Mouse (Mus musculus): ENCODE results near the gene Rab43. TPM values are rescaled to one million over a fixed set of nuclear protein-coding genes. Genes with fewer than 3 reads are reported as not detected.

Gene Rab43
- polyA plus RNA-seq, 1 experiment from 2014 or later, result 5.0 TPM

- WGBS, result 86% methylated on average over 2 of the region's 2 CpGs
- ATAC-seq (ENCODE audit: low FRiP score), result no peak
Measured at GRCm38 (mm10) chr6:87806028-87806427, 5.9 kb downstream of the Rab43 start.

GRCm38 (mm10) chr6:87805448-87805847 is 6.5 kb downstream of the Rab43 start:
- DNase-seq (ENCODE audit: low spot score) (no peak), ATAC-seq (ENCODE audit: low FRiP score) (no peak)
- 83% methylated on average over 7 of the region's 7 CpGs for WGBS
- no peak overlapping the region for H3K9ac ChIP-seq (ENCODE audit: low read depth, low read length)
- no peak overlapping the region for H3K27ac ChIP-seq (ENCODE audit: low read depth, low read length)
- H3K9me3 ChIP-seq (ENCODE audit: control insufficient read depth, low read length), result no peaks in the 10 kb centered on the region
- no peaks in the 10 kb centered on the region for H3K36me3 ChIP-seq (ENCODE audit: control insufficient read depth, insufficient read depth, low read length)
- H3K4me3 ChIP-seq (ENCODE audit: low read depth, low read length), result no peak overlapping the region
- H3K4me1 ChIP-seq (replicated peaks; ENCODE audit: control insufficient read depth, insufficient read depth, low read length), result no peaks in the 10 kb centered on the region
- H3K27me3 ChIP-seq (ENCODE audit: control insufficient read depth, insufficient read depth, low read length), result 0 out of 2 replicates have a peak, but pooled peaks cover 2% of the 10 kb centered on the region
- no peak overlapping the region for H3K4me2 ChIP-seq (replicated peaks; ENCODE audit: low read depth, low read length)

More at GRCm38 (mm10) chr6:87806028-87806427, 5.9 kb downstream of the Rab43 start:
- Histone ChIP-seq H3K27ac (ENCODE audit: low read depth, low read length) (no peak overlapping the region), H3K4me1 (replicated peaks; ENCODE audit: control insufficient read depth, insufficient read depth, low read length) (no peaks in the 10 kb centered on the region), H3K9ac (ENCODE audit: low read depth, low read length) (no peak overlapping the region), H3K4me3 (ENCODE audit: low read depth, low read length) (no peak overlapping the region), H3K9me3 (ENCODE audit: control insufficient read depth, low read length) (no peaks in the 10 kb centered on the region), H3K36me3 (ENCODE audit: control insufficient read depth, insufficient read depth, low read length) (no peaks in the 10 kb centered on the region), H3K4me2 (replicated peaks; ENCODE audit: low read depth, low read length) (no peak overlapping the region), H3K27me3 (ENCODE audit: control insufficient read depth, insufficient read depth, low read length) (0 out of 2 replicates have a peak, but pooled peaks cover 2% of the 10 kb centered on the region)
- no peak for DNase-seq (ENCODE audit: low spot score)

- ATAC-seq (ENCODE audit: low FRiP score) (no peak), DNase-seq (ENCODE audit: low spot score) (no peak)
- Histone ChIP-seq H3K9ac (ENCODE audit: low read depth, low read length) (no peak overlapping the region), H3K27me3 (ENCODE audit: control insufficient read depth, insufficient read depth, low read length) (0 out of 2 replicates have a peak, but pooled peaks cover 2% of the 10 kb centered on the region), H3K4me2 (replicated peaks; ENCODE audit: low read depth, low read length) (no peak overlapping the region), H3K36me3 (ENCODE audit: control insufficient read depth, insufficient read depth, low read length) (no peaks in the 10 kb centered on the region), H3K4me3 (ENCODE audit: low read depth, low read length) (no peak overlapping the region), H3K9me3 (ENCODE audit: control insufficient read depth, low read length) (no peaks in the 10 kb centered on the region), H3K4me1 (replicated peaks; ENCODE audit: control insufficient read depth, insufficient read depth, low read length) (no peaks in the 10 kb centered on the region), H3K27ac (ENCODE audit: low read depth, low read length) (no peak overlapping the region)
- 91% methylated on average over 7 of the region's 7 CpGs for WGBS
Measured at GRCm38 (mm10) chr6:87804886-87805285, 7.1 kb downstream of the Rab43 start.

- H3K27ac ChIP-seq (ENCODE audit: low read depth, low read length), result no peak overlapping the region
- no peaks in the 10 kb centered on the region for H3K4me1 ChIP-seq (replicated peaks; ENCODE audit: control insufficient read depth, insufficient read depth, low read length)
- no peak for ATAC-seq (ENCODE audit: low FRiP score)
- no peak overlapping the region for H3K4me2 ChIP-seq (replicated peaks; ENCODE audit: low read depth, low read length)
- no peak overlapping the region for H3K4me3 ChIP-seq (ENCODE audit: low read depth, low read length)
- DNase-seq (ENCODE audit: low spot score), result no peak
- H3K9me3 ChIP-seq (ENCODE audit: control insufficient read depth, low read length), result no peaks in the 10 kb centered on the region
- 84% methylated on average over 1 of the region's 1 CpGs for WGBS
- no peaks in the 10 kb centered on the region for H3K36me3 ChIP-seq (ENCODE audit: control insufficient read depth, insufficient read depth, low read length)
- no peak overlapping the region for H3K9ac ChIP-seq (ENCODE audit: low read depth, low read length)
- no peaks in the 10 kb centered on the region for H3K27me3 ChIP-seq (ENCODE audit: control insufficient read depth, insufficient read depth, low read length)
Measured at GRCm38 (mm10) chr6:87804036-87804435, 7.9 kb downstream of the Rab43 start.

GRCm38 (mm10) chr6:87802462-87802861 is 9.5 kb downstream of the Rab43 start:
- H3K4me3 ChIP-seq (ENCODE audit: low read depth, low read length), result no peak overlapping the region
- ATAC-seq (ENCODE audit: low FRiP score) (no peak), DNase-seq (ENCODE audit: low spot score) (no peak)
- H3K9ac ChIP-seq (ENCODE audit: low read depth, low read length), result no peak overlapping the region
- H3K27me3 ChIP-seq (ENCODE audit: control insufficient read depth, insufficient read depth, low read length), result no peaks in the 10 kb centered on the region
- no peak overlapping the region for H3K4me2 ChIP-seq (replicated peaks; ENCODE audit: low read depth, low read length)
- no peak overlapping the region for H3K27ac ChIP-seq (ENCODE audit: low read depth, low read length)
- H3K4me1 ChIP-seq (replicated peaks; ENCODE audit: control insufficient read depth, insufficient read depth, low read length), result no peaks in the 10 kb centered on the region
- H3K9me3 ChIP-seq (ENCODE audit: control insufficient read depth, low read length), result no peaks in the 10 kb centered on the region
- no peaks in the 10 kb centered on the region for H3K36me3 ChIP-seq (ENCODE audit: control insufficient read depth, insufficient read depth, low read length)
- WGBS, result 88% methylated on average over 7 of the region's 7 CpGs

GRCm38 (mm10) chr6:87799576-87799975 is 12.4 kb downstream of the Rab43 start:
- H3K9me3 ChIP-seq (ENCODE audit: control insufficient read depth, low read length), result no peaks in the 10 kb centered on the region
- H3K36me3 ChIP-seq (ENCODE audit: control insufficient read depth, insufficient read depth, low read length), result no peaks in the 10 kb centered on the region
- no peak overlapping the region for H3K9ac ChIP-seq (ENCODE audit: low read depth, low read length)
- H3K4me2 ChIP-seq (replicated peaks; ENCODE audit: low read depth, low read length), result no peak overlapping the region
- no peaks in the 10 kb centered on the region for H3K4me1 ChIP-seq (replicated peaks; ENCODE audit: control insufficient read depth, insufficient read depth, low read length)
- H3K4me3 ChIP-seq (ENCODE audit: low read depth, low read length), result no peak overlapping the region
- DNase-seq (ENCODE audit: low spot score), result no peak
- ATAC-seq (ENCODE audit: low FRiP score), result no peak
- no peak overlapping the region for H3K27ac ChIP-seq (ENCODE audit: low read depth, low read length)
- 90% methylated on average over 6 of the region's 6 CpGs for WGBS
- no peaks in the 10 kb centered on the region for H3K27me3 ChIP-seq (ENCODE audit: control insufficient read depth, insufficient read depth, low read length)

GRCm38 (mm10) chr6:87797321-87797720 is 14.6 kb downstream of the Rab43 start:
- Histone ChIP-seq H3K27me3 (ENCODE audit: control insufficient read depth, insufficient read depth, low read length) (no peaks in the 10 kb centered on the region), H3K9ac (ENCODE audit: low read depth, low read length) (no peak overlapping the region), H3K4me1 (replicated peaks; ENCODE audit: control insufficient read depth, insufficient read depth, low read length) (no peaks in the 10 kb centered on the region), H3K4me2 (replicated peaks; ENCODE audit: low read depth, low read length) (no peak overlapping the region), H3K27ac (ENCODE audit: low read depth, low read length) (no peak overlapping the region), H3K36me3 (ENCODE audit: control insufficient read depth, insufficient read depth, low read length) (no peaks in the 10 kb centered on the region), H3K9me3 (ENCODE audit: control insufficient read depth, low read length) (no peaks in the 10 kb centered on the region), H3K4me3 (ENCODE audit: low read depth, low read length) (no peak overlapping the region)
- DNase-seq (ENCODE audit: low spot score), result no peak
- no peak for ATAC-seq (ENCODE audit: low FRiP score)
- 39% methylated on average over 2 of the region's 2 CpGs for WGBS

GRCm38 (mm10) chr6:87796251-87796880 is 15.6 kb downstream of the Rab43 start:
- Histone ChIP-seq H3K9ac (ENCODE audit: low read depth, low read length) (no peak overlapping the region), H3K9me3 (ENCODE audit: control insufficient read depth, low read length) (no peaks in the 10 kb centered on the region), H3K36me3 (ENCODE audit: control insufficient read depth, insufficient read depth, low read length) (no peaks in the 10 kb centered on the region), H3K27me3 (ENCODE audit: control insufficient read depth, insufficient read depth, low read length) (no peaks in the 10 kb centered on the region), H3K4me1 (replicated peaks; ENCODE audit: control insufficient read depth, insufficient read depth, low read length) (no peaks in the 10 kb centered on the region), H3K4me2 (replicated peaks; ENCODE audit: low read depth, low read length) (no peak overlapping the region), H3K4me3 (ENCODE audit: low read depth, low read length) (no peak overlapping the region), H3K27ac (ENCODE audit: low read depth, low read length) (no peak overlapping the region)
- DNase-seq (ENCODE audit: low spot score) (no peak), ATAC-seq (ENCODE audit: low FRiP score) (no peak)
- WGBS, result 88% methylated on average over 6 of the region's 6 CpGs

GRCm38 (mm10) chr6:87795385-87796150 is 16.4 kb downstream of the Rab43 start:
- Histone ChIP-seq H3K4me3 (ENCODE audit: low read depth, low read length) (no peak overlapping the region), H3K9me3 (ENCODE audit: control insufficient read depth, low read length) (no peaks in the 10 kb centered on the region), H3K9ac (ENCODE audit: low read depth, low read length) (no peak overlapping the region), H3K4me1 (replicated peaks; ENCODE audit: control insufficient read depth, insufficient read depth, low read length) (no peaks in the 10 kb centered on the region), H3K27ac (ENCODE audit: low read depth, low read length) (no peak overlapping the region), H3K36me3 (ENCODE audit: control insufficient read depth, insufficient read depth, low read length) (no peaks in the 10 kb centered on the region), H3K27me3 (ENCODE audit: control insufficient read depth, insufficient read depth, low read length) (no peaks in the 10 kb centered on the region), H3K4me2 (replicated peaks; ENCODE audit: low read depth, low read length) (no peak overlapping the region)
- no peak for ATAC-seq (ENCODE audit: low FRiP score)
- WGBS, result 51% methylated on average over 6 of the region's 6 CpGs
- DNase-seq (ENCODE audit: low spot score), result no peak
